Mouse (Mus musculus): Measurements from ENCODE around the gene Zfand2a.

Gene Zfand2a

DNA sequence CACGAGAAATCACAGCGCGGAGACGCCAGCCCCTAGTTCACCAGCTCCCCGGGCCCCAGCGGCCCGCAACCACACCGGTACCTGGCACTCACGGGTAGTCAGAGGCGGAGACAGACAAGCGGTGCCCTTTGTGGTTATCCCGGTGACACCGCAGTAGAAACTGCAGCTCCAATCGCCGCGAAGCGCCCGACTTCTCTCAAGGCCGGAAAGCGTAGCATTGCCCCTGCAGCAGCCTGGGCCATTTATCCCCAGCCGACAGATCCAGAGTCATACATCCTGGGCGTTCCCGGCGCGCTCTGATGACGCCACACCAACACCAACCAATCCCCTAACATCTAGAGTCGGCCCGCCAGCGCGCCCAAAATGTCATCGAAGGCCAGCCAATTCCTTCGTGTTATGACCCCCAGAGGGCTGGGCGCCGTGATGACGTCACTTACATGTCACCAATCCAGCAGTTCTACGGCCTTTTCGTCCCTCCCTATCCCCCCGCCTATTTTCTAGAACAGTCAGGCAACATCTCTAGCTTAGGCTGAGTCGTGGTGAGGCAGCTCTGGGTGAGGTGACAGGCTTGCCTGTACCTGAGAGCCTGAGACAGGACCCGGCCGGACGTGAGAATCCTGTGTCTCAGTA is at the start of gene Zfand2a:
TSS of gene Zfand2a (minus strand) at position 365 of the 630 bp plus-strand sequence.
- peak; percentile 100 for DNase-seq (ENCODE audit: low read depth)

DNA sequence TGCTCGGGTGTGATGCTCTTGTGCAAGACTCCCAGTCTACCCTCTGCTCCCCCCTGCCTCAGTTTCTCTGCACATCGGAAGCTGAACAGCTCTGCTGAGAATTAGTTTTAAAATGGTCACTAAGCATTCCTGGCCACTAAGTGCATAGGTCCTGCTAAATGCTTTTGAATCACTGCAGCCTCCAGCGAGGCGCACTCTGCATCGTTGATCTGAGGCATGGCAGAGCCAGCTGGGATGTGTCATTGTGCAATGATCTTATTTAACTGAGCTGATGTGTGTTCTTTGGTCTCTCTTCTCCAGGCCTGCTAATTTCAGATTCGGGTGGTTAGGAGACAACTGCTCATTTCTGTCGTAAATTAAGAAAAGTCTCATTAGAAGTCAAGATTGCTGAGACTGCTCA is 44.5 kb upstream of the Zfand2a start:
- no peak for DNase-seq (ENCODE audit: low read depth)

DNA sequence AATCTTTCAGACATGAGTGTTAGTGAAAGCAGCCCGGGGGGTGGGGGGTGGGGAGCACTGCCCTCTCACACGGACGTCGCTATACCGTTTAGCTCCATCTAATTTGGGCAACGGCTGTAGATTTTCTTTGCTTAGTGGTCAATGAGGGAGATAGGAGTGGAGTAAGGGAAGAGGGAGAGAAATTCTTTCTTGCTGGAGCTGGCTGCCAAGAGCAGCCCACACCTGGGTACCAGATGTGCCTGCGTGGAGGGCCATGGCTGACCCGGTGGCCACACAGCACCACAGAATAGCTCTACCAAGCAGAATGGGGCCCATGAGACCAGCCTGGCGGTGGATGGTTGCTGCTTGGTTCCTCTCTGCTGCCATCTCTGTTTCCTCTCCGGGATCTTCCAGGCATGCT is 37.6 kb upstream of the Zfand2a start:
- no peak for DNase-seq (ENCODE audit: low read depth)

DNA sequence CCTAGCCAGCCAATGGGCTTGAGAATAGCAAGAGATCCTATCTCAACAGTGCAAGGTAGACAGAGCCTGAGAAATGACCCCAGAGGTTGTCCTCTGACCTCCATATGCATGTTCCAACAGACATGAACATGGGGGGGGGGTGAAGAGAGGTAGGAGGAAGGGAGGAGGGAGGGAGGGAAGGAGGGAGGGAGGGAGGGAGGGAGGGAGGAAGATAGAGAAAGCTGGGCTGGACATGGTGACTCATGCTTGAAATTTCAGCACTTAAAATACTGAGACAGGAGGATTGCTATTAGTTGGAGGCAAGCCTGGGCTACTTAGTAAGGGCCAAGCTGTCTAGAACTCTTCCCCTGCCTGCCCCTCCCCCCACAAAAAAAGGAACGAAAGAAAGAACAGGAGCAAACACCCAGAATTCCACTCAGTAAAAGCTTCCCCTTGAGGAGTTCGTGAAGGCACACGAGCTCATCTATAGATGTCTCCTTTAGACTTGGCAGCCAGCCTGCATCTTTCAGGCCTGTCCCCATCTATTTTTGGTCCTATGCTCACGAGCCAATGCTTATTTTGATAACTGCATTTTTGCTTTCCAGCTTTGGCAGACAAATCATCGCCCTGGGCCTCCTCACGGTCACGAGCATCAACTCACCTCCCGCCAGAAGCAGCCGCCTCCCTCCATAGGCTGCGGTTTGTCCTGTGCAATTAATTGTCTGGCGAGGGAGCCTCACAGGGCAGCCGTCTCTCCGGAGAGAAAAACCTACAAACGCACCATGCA is 35.9 kb upstream of the Zfand2a start:
- no peak for DNase-seq (ENCODE audit: low read depth)

DNA sequence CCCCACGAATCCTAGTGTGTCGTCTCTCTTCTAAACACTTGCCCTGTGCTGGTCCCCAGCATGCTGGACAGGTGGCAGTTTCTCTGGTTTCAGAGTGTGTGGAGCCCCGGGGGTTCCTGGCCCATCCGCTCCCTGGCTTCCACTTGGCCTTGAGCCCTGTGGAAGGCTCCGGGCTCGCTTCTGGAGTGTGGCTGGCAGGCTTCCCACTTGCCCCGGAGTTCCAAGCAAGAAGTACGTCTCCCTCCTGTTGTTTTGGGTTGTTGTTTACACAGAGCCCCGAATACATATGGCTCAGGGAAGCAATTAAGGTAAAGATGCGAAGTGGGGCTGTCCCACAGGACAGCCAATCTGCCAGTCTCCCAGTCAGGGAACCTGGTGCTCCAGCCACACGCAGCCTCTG is 31.9 kb upstream of the Zfand2a start:
- DNase-seq (ENCODE audit: low read depth) = no peak

DNA sequence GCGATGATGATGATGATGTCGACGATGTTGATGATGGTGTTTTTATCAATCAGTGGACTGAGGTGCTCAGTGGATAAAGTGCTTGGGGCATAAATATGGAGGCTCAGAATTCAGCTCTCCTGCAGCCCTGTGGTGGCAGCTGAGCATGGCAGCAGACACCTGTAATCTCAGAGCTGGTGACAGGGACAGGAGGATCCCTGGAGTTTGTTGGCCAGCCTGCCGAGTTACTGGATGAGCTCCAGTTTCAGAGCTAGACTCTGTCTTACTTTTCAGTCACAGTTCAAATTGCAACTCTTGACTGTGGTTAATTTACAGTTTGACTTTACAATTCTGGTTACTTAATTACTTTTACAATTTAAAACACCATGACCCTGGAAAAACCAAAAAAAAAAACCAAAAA is 27.9 kb upstream of the Zfand2a start:
- DNase-seq (ENCODE audit: low read depth) = no peak

DNA sequence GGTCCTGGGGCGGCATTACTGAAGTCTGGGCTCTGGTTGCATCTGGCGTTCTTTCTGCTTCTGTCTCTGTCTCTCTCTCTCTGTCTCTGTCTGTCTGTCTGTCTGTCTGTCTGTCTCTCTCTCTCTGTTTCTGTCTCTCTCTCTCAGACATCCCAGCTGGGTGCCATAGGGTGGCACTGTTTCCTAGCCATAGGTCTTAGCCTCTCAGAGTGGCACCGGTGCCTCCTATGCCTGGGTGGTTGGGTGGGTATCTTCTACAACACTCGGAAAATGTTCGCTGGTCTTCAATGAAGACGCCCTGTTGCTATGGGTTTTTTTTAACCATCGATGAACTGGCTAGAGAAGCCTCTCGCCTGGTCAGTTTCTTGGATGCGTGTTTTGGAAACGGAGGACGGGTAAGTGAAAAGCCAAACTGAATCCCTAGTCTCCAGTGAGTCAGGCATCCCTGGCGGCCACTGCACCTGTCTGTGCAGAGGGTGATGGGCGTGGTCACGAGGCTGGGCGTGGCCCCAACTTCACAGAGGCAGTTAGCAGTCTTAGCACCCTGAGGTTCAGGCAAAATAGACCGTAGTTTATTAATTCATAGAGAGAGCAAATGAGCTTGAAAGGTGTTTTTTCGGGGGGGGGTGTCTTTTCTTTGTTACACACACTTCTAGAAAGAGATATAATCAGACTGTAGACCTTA is 26.5 kb upstream of the Zfand2a start:
- DNase-seq (ENCODE audit: low read depth) = no peak

DNA sequence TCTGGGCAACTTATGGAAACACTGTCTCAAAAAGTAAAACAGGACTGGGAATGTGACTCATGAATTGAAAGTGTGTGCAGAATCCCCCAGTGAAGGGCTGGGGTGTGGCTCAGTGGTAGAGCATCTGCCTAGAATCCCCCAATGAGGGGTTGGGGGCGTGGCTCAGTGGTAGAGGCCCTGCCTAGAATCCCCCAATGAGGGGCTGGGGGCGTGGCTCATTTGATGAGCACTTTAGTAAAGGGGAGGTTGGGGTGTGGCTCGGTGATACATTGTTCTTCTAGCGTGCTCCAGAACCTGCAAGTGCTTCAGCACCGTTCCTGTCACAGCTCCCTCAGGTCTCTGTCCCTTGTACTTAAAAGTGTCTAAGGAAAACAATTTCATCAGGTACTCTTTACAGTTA is 21.9 kb upstream of the Zfand2a start:
- no peak for DNase-seq (ENCODE audit: low read depth)

DNA sequence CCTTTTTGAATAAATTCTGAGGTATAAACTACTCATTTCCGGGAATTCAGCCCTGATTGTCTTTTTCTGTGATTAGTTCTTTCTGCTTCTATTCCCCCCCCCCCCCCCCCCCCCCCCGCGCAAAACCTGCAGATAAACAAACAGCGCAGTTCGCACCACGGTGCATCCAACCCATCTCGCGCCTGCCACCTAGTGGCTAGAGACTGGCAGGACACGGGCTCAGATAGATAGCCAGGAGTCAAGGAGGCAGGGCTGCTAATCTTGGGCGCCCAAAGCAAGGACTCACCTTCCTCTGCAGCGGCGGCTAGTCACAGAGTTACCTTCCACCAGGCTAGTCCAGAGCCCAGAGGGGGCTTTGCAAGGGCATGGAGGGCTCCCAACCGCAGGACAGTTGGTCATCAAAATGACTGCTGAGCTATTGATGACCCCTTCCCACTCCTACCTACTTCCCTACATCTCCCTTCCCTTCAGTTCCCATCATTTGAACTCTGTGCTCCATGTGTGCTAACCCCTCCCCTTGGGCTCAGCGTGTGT is 20.8 kb upstream of the Zfand2a start:
- DNase-seq (ENCODE audit: low read depth) = peak; percentile 83

DNA sequence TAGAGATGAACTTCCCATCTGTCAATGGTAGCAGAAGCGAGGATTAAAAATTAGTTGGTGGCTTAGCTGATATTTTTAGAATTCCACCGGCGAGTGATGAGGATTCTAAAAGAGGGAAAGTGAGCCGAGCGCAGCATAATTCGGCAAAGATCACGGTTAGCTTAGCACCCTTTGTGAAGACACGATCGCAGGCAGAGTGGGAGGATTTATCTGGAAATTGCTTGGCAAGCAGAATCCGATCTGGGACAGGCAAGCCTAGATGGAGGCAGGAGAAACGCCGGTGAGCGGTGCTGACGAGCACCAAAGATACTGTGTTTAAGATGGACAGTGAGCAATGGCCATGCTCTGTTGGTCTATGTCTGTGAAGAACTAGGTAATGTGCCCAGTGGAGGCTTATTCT is 17.9 kb upstream of the Zfand2a start:
- DNase-seq (ENCODE audit: low read depth) = no peak

DNA sequence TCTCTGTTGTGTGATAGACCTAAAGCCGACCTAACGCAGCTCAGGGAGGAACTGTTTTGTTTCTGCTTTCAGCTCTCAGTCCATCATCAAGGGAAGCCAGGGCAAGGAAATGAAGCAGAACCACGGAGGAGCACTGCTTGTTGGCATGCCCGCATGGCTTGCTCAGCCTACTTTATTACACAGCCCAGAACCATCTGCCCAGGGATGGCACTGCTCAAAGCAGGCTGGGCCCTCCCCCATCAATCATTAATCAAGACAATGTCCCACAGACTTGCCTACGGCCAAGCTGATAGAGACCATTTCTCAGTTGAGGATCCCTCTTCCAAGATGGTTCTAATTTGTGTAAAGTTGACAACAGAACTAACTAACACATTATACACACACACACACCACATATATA is 14.4 kb upstream of the Zfand2a start:
- no peak for DNase-seq (ENCODE audit: low read depth)

DNA sequence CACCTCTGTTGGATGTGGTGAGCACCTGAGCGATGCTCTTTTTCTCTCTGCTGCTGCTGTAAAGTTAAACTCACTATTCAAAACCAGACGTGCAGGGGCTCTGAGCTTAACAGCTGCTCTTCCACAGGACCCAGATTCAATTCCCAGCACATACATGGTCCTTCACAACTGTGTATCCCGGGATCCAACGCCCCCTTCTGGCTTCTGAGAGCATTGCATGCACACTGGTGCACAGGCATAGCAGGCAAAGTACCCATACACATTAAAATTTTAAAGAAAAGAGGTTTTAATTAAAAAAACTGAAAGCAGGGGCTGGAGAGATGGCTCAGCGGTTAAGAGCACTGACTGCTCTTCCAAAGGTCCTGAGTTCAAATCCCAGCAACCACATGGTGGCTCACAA is 12.6 kb upstream of the Zfand2a start:
- no peak for DNase-seq (ENCODE audit: low read depth)

DNA sequence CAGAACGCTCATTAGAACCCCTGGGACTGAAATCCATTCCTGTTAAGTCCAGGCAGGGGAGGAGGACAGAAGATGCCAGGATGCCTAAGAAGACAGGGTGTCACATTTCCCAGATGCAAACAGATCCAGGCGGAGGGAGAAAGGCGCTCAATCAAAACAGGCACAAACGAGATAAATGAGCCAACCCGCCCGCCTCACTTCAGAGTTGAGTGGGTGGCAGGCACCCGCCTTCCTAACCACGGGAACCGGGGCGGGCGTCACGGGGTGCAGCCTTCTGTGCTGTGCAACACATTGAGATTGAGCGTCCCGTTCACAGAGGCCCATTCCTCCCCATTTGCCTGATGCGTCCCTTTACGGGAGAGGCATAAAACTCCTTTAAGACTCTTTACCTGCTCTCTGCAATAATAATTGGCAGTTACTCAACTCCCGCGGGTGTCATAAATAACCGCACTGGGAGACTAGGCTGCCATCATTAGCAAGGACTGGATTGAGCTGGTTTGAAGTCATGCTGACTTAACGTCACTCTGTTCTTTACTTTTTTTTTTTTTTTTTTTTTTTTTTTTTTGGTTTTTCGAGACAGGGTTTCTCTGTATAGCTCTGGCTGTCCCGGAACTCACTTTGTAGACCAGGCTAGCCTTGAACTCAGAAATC is 10.8 kb upstream of the Zfand2a start:
- DNase-seq (ENCODE audit: low read depth) = no peak

DNA sequence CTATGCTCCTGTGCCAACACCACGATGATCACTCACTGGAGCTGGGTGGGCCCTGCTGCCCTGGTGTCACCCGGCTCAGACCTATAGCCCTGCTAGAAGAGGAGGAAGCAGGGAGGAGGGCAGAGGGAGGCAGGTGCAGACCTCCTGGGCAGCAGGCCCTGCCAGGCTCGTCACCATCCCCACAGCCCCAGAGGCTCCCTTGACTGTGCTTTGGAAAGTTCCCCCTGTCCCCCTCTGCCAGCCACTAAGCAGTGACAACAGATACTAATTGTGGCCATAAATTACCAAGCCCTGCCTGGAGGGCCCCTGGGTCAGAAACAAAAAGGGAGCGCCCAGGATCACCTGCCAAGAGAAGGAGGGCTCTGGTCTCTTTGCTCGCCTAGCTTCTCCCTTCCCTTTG is 9.3 kb upstream of the Zfand2a start:
- DNase-seq (ENCODE audit: low read depth) = no peak

DNA sequence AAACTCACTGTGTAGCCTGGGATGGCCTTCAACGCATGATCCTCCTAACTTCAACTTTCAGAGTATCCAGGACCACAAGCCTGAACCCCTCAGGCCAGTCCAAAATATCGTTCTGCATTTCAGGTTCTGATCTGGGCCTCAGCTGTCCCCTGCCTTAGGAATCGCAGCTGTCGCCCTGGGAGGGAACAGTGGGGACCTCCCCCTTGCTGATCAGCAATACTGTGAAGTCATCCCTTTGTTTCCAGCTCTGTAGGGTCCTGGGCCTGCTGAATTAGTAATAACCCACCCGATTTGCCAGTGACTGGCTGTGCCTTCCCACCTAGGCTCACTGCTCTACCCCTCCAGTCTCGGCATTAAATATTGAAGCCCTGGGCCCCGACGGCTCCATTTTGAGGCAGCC is 7.0 kb upstream of the Zfand2a start:
- DNase-seq (ENCODE audit: low read depth) = no peak

DNA sequence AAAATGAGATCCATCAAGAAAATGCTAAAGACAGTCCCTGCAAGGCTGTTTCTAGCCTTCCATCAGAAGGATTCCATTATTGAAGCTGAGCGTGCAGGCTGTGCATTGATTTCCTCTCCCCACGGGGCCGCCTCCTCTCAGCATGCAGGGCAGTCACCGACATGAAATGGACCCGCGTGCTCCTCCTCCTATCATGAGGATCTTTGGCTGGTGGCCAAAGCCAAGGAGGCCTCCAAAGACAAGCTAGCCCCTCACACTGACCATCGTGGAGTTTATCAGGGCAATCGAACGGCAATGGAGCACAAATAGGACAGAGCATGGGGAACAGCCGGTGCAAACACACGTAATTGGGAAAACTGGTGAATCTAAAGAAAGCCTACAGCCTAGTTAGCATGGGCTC is 5.8 kb upstream of the Zfand2a start:
- DNase-seq (ENCODE audit: low read depth) = no peak

DNA sequence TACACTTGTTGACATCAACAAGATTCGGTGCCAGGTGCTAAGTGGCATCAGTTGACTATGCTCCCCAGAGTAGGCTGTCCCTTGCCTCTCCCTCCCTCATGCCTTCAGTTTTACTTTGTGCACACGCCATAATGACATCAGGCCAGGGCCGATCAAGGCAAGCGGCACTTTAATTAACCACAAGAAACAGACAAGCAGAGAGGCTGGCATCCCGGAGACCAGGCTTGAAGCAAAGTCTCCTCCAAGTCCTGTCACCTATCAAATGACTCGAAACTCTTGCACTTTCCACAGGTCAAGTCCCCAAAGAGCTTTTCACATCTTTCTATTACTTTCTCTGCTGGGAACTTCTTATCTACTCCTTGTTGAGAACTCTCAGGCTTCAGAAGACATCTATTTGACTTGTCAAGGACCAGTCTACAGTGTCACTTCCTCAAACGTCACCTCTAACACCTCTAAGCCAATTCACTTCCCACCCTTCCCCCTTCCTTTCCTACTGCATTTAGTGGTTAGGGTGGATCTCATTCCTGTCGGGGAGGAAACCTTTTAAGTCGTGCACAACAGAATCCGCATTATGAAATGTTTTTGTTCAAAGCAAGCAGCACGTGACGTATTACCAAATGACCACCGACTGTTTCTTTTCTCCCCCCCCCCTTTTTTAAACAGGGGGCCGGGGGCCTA is 1.0 kb downstream of the Zfand2a start:
- DNase-seq (ENCODE audit: low read depth) = no peak

DNA sequence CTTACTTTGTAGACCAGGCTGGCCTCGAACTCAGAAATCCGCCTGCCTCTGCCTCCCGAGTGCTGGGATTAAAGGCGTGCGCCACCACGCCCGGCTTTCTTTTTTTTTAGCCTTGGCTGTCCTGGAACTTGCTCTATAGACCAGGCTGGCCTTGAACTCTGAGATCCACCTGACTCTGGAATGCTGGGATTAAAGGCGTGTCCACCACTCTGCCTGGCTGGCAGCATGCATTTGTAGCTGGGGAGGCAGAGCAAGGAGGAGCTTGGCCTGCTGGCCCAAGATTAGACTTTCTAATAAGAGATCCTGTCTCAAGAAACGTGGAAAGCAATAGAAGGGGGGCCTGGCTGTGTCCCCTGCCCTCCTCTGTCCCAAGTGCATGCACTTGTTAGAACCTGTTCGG is 3.9 kb downstream of the Zfand2a start:
- DNase-seq (ENCODE audit: low read depth) = no peak

DNA sequence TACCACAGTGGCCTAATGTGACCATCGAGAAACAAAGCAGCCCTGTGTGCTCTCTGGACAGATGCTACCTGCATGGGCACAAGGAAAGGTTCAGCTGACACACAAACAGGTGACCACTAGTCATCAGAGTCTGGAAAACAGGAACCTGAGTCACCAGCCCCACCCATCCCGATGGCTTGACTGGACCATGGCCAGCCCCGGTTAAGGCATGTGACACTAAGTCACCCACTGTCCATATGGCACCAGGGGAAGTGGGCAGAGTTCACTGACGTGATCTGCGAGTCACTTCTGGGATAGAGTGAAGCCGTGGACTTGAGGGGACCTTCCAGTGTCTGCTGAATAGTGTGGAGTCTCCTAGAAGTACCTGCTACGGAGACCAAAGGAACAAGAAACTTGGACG is 5.3 kb downstream of the Zfand2a start:
- DNase-seq (ENCODE audit: low read depth) = no peak

DNA sequence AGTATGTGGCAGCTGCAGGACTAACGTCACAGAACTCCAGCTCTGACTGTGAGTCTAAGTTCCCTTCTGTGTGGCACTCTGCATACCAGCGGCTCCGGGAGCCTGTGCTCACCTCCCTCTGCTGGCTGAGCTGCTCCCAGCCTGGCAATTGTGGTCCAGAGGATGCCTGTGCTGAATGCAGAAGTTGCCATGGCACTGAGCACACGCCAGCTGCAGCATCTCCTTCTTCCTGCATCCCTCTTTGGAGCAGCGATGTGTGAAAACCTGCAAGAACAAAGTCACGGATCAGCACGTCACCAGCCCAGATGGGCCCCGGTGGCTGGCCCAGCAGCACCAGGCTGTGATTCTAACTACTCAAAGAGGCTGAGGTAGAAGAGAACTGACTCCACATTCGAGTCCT is 9.6 kb downstream of the Zfand2a start:
- no peak for DNase-seq (ENCODE audit: low read depth)

DNA sequence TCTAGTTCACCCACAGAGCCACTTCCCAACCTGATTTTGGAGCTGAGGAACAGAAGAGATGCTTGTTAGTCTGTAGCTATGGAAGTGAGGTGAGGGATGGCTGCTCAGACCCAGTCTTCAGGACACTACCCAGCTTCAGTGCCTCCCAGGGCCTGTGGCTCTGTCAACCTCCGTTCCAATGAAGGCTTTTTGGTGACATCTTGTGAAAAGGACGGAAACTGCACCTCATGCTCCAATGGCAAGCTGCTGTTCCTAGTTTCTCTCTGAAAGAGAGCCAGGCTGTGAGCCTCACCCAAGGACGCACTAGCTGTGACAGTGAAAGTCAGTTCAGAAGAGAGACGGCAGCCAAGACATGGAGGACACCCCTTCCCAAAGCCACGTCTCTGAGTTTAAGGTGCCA is 16.4 kb downstream of the Zfand2a start:
- no peak for DNase-seq (ENCODE audit: low read depth)

DNA sequence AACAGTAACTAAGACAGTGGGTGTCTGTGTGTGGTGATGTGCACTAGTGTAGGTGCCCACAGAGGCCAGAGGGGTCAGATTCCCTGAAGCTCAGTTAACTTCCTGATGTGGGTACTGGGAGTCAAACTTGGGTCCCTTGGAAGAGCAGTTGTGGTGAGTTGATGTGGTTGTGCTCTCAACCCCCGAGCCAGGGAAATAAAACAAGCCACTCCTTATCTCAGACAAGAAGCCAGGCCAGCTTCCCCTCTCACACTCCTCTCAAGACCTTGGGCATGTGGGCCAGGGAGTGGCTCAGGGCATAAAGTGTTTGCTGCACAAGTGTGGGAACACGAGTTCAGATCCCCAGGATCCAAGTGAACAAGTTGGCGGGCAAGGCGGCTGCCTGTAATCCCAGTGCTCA is 17.5 kb downstream of the Zfand2a start:
- no peak for DNase-seq (ENCODE audit: low read depth)

All from c-Kit-positive CD71-negative TER-119-negative erythroid progenitor cells, embryonic 14.5 days (primary cell).